Mouse (Mus musculus) ES-E14 (cell line): ENCODE data around the gene Arntl. TPM values are rescaled to one million over a fixed set of nuclear protein-coding genes. Genes with fewer than 3 reads are reported as not detected.

Source experiments
- DNase-seq: peaks from one replicate; pipeline ENCODE4 v3.0.0-alpha.2; 2013; ENCODE audit warnings: low read depth, low spot score
- H3K27ac ChIP-seq: 2 replicates; pipeline ENCODE4 v1.5.1; 2012; ENCODE audit warnings: low read depth, mild to moderate bottlenecking, low read length, moderate library complexity, mixed read lengths; ENCODE audit not compliant: poor library complexity, insufficient read depth, severe bottlenecking
- H3K36me3 ChIP-seq: 2 replicates; pipeline ENCODE4 v1.6.1; 2012; ENCODE audit warnings: mild to moderate bottlenecking, low read length, moderate library complexity, mixed read lengths; ENCODE audit not compliant: control insufficient read depth, poor library complexity, insufficient read depth, severe bottlenecking
- H3K4me1 ChIP-seq, 2 experiments: fragments of 150-350 bp in 1 of 2; sonication (generic) in 1 of 2; 2 replicates each; pipeline ENCODE4 v1.6.1; 2012; ENCODE audit warnings: low read length in 2 of 2, mild to moderate bottlenecking in 1 of 2, mixed read lengths in 1 of 2; ENCODE audit not compliant: control insufficient read depth in 2 of 2, insufficient read depth in 2 of 2, poor library complexity in 1 of 2
- H3K4me3 ChIP-seq, 2 experiments: fragments of 150-350 bp in 1 of 2; sonication (generic) in 1 of 2; 2 replicates each; pipeline ENCODE4 v1.5.1; 2012; ENCODE audit warnings: low read length in 2 of 2, low read depth in 1 of 2, mild to moderate bottlenecking in 1 of 2, mixed read lengths in 1 of 2; ENCODE audit not compliant: insufficient read depth in 1 of 2, poor library complexity in 1 of 2, severe bottlenecking in 1 of 2
- H3K9ac ChIP-seq: 2 replicates; pipeline ENCODE4 v1.6.1; 2012; ENCODE audit warnings: low read depth, mild to moderate bottlenecking, low read length, mixed read lengths; ENCODE audit not compliant: poor library complexity, insufficient read depth, severe bottlenecking
- H3K9me3 ChIP-seq: fragments of 150-350 bp; sonication (generic); 2 replicates; pipeline ENCODE4 v1.6.1; 2012; ENCODE audit warnings: low read depth, mild to moderate bottlenecking, low read length; ENCODE audit not compliant: control insufficient read depth, insufficient read depth
- CHD2 ChIP-seq: IDR thresholded peaks from 2 replicates; pipeline ENCODE4 v1.6.1; 2014; ENCODE audit warnings: mild to moderate bottlenecking, low read depth, low read length, inconsistent platforms
- HCFC1 ChIP-seq: IDR thresholded peaks from 2 replicates; pipeline ENCODE4 v1.6.1; 2012; ENCODE audit warnings: low read length, inconsistent platforms, borderline replicate concordance; ENCODE audit not compliant: insufficient read depth
- MAFK ChIP-seq: IDR thresholded peaks from 2 replicates; pipeline ENCODE4 v1.6.1; 2014; ENCODE audit warnings: mild to moderate bottlenecking, low read depth, low read length, inconsistent platforms; ENCODE audit not compliant: insufficient read depth
- ZC3H11A ChIP-seq: IDR thresholded peaks from 2 replicates; pipeline ENCODE4 v1.6.1; 2012; ENCODE audit warnings: low read depth, mild to moderate bottlenecking, inconsistent platforms, low read length, borderline replicate concordance
- ZNF384 ChIP-seq: IDR thresholded peaks from 2 replicates; pipeline ENCODE4 v1.6.1; 2012; ENCODE audit warnings: low read depth, low read length, inconsistent platforms
- in situ Hi-C, 2 experiments: fragments of 600-800 bp; cut with MboI; formaldehyde crosslinking; loops; one replicate each; pipeline ENCODE4 v1.15.1; 2025; ENCODE audit warnings: low sequenced_read_pairs in 2 of 2, inconsistent platforms in 1 of 2; ENCODE audit not compliant: unreplicated experiment in 2 of 2
- total RNA-seq: library from RNA; depleted of rRNA; stranded (reverse); fragments of 300-350 nt; gene quantifications from 2 replicates; pipeline ENCODE4 v1.2.3, GENCODE M21; 2012; rRNA removed

The Arntl gene
- 7.2 and 10.0 TPM in 2 replicates for total RNA-seq

GRCm38 (mm10) chr7:113206644-113207470 lies at the start of gene Arntl:
Gene Arntl (plus strand): TSS chr7:113207465.
- 0 out of 2 replicates have a peak, but pooled peaks have one; percentile 26 for TF ChIP-seq HCFC1
- peak; percentile 99 for TF ChIP-seq CHD2
- TF ChIP-seq MAFK, result no peak
- TF ChIP-seq ZC3H11A, result peak; percentile 93
- TF ChIP-seq ZNF384, result peak; percentile 89
- in situ Hi-C loops, result no loop called here
- 0 out of 4 replicates have a peak, but pooled peaks cover 0 to 3% of the 10 kb centered on the region in 2 experiments for H3K4me1 ChIP-seq
- H3K36me3 ChIP-seq, result no peaks in the 10 kb centered on the region
- no peak within 1 kb of the TSS for H3K27ac ChIP-seq
- no peaks in the 10 kb centered on the region for H3K9me3 ChIP-seq
- DNase-seq, result peak; percentile 97
- H3K9ac ChIP-seq, result peak within 1 kb of the TSS; percentile 83
- H3K4me3 ChIP-seq, result peak within 1 kb of the TSS; percentile 85 to 96

GRCm38 (mm10) chr7:113161077-113161698 lies 46.1 kb upstream of the Arntl start:
- no peak overlapping the region for H3K9ac ChIP-seq
- in situ Hi-C loops, result no loop called here
- no peak for DNase-seq
- H3K9me3 ChIP-seq, result no peaks in the 10 kb centered on the region
- no peaks in the 10 kb centered on the region for H3K4me1 ChIP-seq
- H3K36me3 ChIP-seq, result no peaks in the 10 kb centered on the region
- H3K4me3 ChIP-seq, result no peak overlapping the region
- H3K27ac ChIP-seq, result no peak overlapping the region
- TF ChIP-seq ZC3H11A, result no peak
- no peak for TF ChIP-seq CHD2
- TF ChIP-seq ZNF384, result no peak
- no peak for TF ChIP-seq HCFC1
- no peak for TF ChIP-seq MAFK

GRCm38 (mm10) chr7:113164719-113165118 lies 42.5 kb upstream of the Arntl start:
- TF ChIP-seq ZC3H11A (no peak), HCFC1 (no peak), MAFK (no peak), CHD2 (no peak), ZNF384 (no peak)

GRCm38 (mm10) chr7:113167092-113167491 lies 40.2 kb upstream of the Arntl start:
- no peak for DNase-seq
- Histone ChIP-seq H3K9ac (no peak overlapping the region; the same call in 1 of the 2 replicates), H3K4me3 (no peak overlapping the region), H3K9me3 (no peaks in the 10 kb centered on the region), H3K4me1 (peaks cover under 1 to 3% of the 10 kb centered on the region in 2 experiments; a peak in 1 of 4 replicates), H3K27ac (no peak overlapping the region), H3K36me3 (no peaks in the 10 kb centered on the region)
- no peak for TF ChIP-seq CHD2
- TF ChIP-seq ZC3H11A, result peak; percentile 45; the same call in 1 of the 2 replicates
- TF ChIP-seq ZNF384, result peak; percentile 77
- in situ Hi-C loops, result no loop called here

More at GRCm38 (mm10) chr7:113164719-113165118, 42.5 kb upstream of the Arntl start:
- in situ Hi-C loops, result no loop called here
- Histone ChIP-seq H3K9ac (no peak overlapping the region), H3K9me3 (no peaks in the 10 kb centered on the region), H3K4me3 (no peak overlapping the region), H3K36me3 (no peaks in the 10 kb centered on the region), H3K27ac (no peak overlapping the region), H3K4me1 (no peaks in the 10 kb centered on the region)
- no peak for DNase-seq
